ENCODE assay signal across 13 mouse cellular contexts in the genomic region with DNA sequence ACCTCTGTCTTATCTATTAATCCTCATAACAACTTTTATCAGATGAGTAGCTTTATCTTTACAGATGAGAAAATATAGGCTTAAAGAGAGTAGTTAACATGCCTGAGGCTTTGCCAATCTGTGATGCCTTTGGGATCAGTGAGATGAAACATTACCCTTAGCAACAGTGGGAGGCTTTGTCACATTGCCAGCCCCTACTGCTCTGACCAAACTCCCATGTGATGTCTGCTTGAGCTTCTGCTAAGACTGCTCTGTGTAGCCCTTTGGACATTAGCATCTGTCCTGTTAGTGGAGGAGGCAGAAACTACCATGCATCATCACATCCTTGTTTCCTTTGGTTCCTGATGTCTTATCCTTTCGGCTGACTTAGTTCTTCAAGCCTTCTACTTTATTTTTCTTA. TPM values are rescaled to one million over a fixed set of nuclear protein-coding genes. Genes with fewer than 3 reads are reported as not detected.
A peak's percentile ranks its signal among the peaks of the same experiment; 100 is the strongest.
DNase-seq lines count a peak whose midpoint lies in the region; ATAC-seq and TF ChIP-seq lines count a peak whose summit lies in the region.
"Had no signal": no experiment of that assay in that cellular context is flagged by ENCODE, and none has a peak within 500 bp of the region (broad histone marks: within the 10 kb centered on the region; RNA-seq: fewer than 3 reads in every experiment).

No protein-coding gene starts in this region.

- H3K9me3 ChIP-seq in forebrain, embryonic 14.5 days (replicated peaks; ENCODE audit: control insufficient read depth, low read length), result no peaks in the 10 kb centered on the region
- H3K9me3 ChIP-seq in forebrain, embryonic 11.5 days (ENCODE audit: control insufficient read depth, low read length), result no peaks in the 10 kb centered on the region
- no peaks in the 10 kb centered on the region for H3K9me3 ChIP-seq in stomach, postnatal 0 days (ENCODE audit: control insufficient read depth, low read length)
- H3K9me3 ChIP-seq: liver, embryonic 12.5 days; megakaryocyte, embryonic 14.5 days; neural tube, embryonic 12.5 days had no signal

- no peak overlapping the region for H3K4me3 ChIP-seq in forebrain, embryonic 14.5 days (ENCODE audit: low read depth, low read length)
- no peak overlapping the region for H3K4me3 ChIP-seq in forebrain, embryonic 11.5 days (ENCODE audit: low read depth, low read length)
- no peak overlapping the region for H3K4me3 ChIP-seq in stomach, postnatal 0 days (ENCODE audit: low read depth, low read length)
- H3K4me3 ChIP-seq: liver, embryonic 12.5 days; megakaryocyte, embryonic 14.5 days; neural tube, embryonic 12.5 days had no signal

- 92% methylated on average over 1 of the region's 1 CpGs for WGBS in forebrain, embryonic 14.5 days
- 97% methylated on average over 1 of the region's 1 CpGs for WGBS in forebrain, embryonic 11.5 days
- WGBS in stomach, postnatal 0 days, result 88% methylated on average over 1 of the region's 1 CpGs

- H3K9ac ChIP-seq in forebrain, embryonic 14.5 days (ENCODE audit: low read length), result no peak overlapping the region
- no peak overlapping the region for H3K9ac ChIP-seq in forebrain, embryonic 11.5 days (ENCODE audit: low read length)
- H3K9ac ChIP-seq in stomach, postnatal 0 days (ENCODE audit: low read length), result no peak overlapping the region
- H3K9ac ChIP-seq: liver, embryonic 12.5 days; neural tube, embryonic 12.5 days had no signal

- no peak for TF ChIP-seq EP300 in stomach, postnatal 0 days (optimal IDR thresholded peaks at IDR 0.05)

- no peaks in the 10 kb centered on the region for H3K27me3 ChIP-seq in forebrain, embryonic 14.5 days (replicated peaks; ENCODE audit: control insufficient read depth, insufficient read depth, low read length)
- H3K27me3 ChIP-seq in forebrain, embryonic 11.5 days (ENCODE audit: control insufficient read depth, insufficient read depth, low read length), result no peaks in the 10 kb centered on the region
- no peaks in the 10 kb centered on the region for H3K27me3 ChIP-seq in stomach, postnatal 0 days (ENCODE audit: control insufficient read depth, insufficient read depth, low read length)
- H3K27me3 ChIP-seq: CH12.LX; liver, embryonic 12.5 days; neural tube, embryonic 12.5 days had no signal

- no peak overlapping the region for H3K4me2 ChIP-seq in forebrain, embryonic 14.5 days (ENCODE audit: low read length)
- no peak overlapping the region for H3K4me2 ChIP-seq in forebrain, embryonic 11.5 days (ENCODE audit: low read depth, low read length, severe bottlenecking)
- no peak overlapping the region for H3K4me2 ChIP-seq in stomach, postnatal 0 days (replicated peaks; ENCODE audit: low read depth)
- H3K4me2 ChIP-seq: neural tube, embryonic 12.5 days had no signal

- no peak for TF ChIP-seq CTCF in stomach, postnatal 0 days (IDR thresholded peaks at IDR 0.05; ENCODE audit: low read depth)

- no peak for ATAC-seq in forebrain, embryonic 14.5 days
- no peak for ATAC-seq in forebrain, embryonic 11.5 days (replicated peaks; ENCODE audit: low FRiP score)
- ATAC-seq in stomach, postnatal 0 days (ENCODE audit: low FRiP score, low TSS enrichment), result no peak
- ATAC-seq: liver, embryonic 12.5 days had no signal

- no peaks in the 10 kb centered on the region for H3K36me3 ChIP-seq in forebrain, embryonic 14.5 days (ENCODE audit: control insufficient read depth, insufficient read depth, low read length)
- H3K36me3 ChIP-seq in forebrain, embryonic 11.5 days (ENCODE audit: control insufficient read depth, insufficient read depth, low read length), result no peaks in the 10 kb centered on the region
- H3K36me3 ChIP-seq in stomach, postnatal 0 days (ENCODE audit: control insufficient read depth, insufficient read depth, low read length), result no peaks in the 10 kb centered on the region
- H3K36me3 ChIP-seq: liver, embryonic 12.5 days; neural tube, embryonic 12.5 days had no signal

- no peaks in the 10 kb centered on the region for H3K4me1 ChIP-seq in forebrain, embryonic 14.5 days (ENCODE audit: control insufficient read depth, insufficient read depth, low read length)
- no peaks in the 10 kb centered on the region for H3K4me1 ChIP-seq in forebrain, embryonic 11.5 days (replicated peaks; ENCODE audit: control insufficient read depth, insufficient read depth, low read length)
- no peaks in the 10 kb centered on the region for H3K4me1 ChIP-seq in stomach, postnatal 0 days (replicated peaks; ENCODE audit: control insufficient read depth, insufficient read depth)
- H3K4me1 ChIP-seq: neural tube, embryonic 12.5 days had no signal

- peak; percentile 21 for DNase-seq in forebrain, embryonic 14.5 days (ENCODE audit: low spot score)
- DNase-seq in forebrain, embryonic 11.5 days (ENCODE audit: low spot score), result no peak
- DNase-seq in layer of hippocampus, adult 11-12 months (ENCODE audit: low spot score), result peak; percentile 61
- DNase-seq in layer of hippocampus, adult 9-10 months (ENCODE audit: low spot score), result no peak
- peak; percentile 32 for DNase-seq in Muller cell, postnatal 12 days (ENCODE audit: inconsistent ontology term)
- peak; percentile 93 for DNase-seq in kidney, adult 9 months
- no peak for DNase-seq in stomach, postnatal 0 days (ENCODE audit: low spot score)
- DNase-seq: cerebellum, adult 9-11 months; right cerebral cortex, postnatal 25 days had no signal

- H3K27ac ChIP-seq in forebrain, embryonic 14.5 days (ENCODE audit: low read depth, low read length), result no peak overlapping the region
- no peak overlapping the region for H3K27ac ChIP-seq in forebrain, embryonic 11.5 days (ENCODE audit: low read depth, low read length)
- no peak overlapping the region for H3K27ac ChIP-seq in stomach, postnatal 0 days (replicated peaks)
- H3K27ac ChIP-seq: liver, embryonic 12.5 days; neural tube, embryonic 12.5 days had no signal

RNA-seq across cellular contexts. Expression of a gene that starts 7.8 kb away (rescaled TPM):
- polyA plus RNA-seq in forebrain, embryonic 14.5 days (2014; fragmentation: Nextera tagmentation; extraction: Ambion mirVana), result 8.6 and 11.5 TPM in 2 replicates
- 16.7 and 19.1 TPM in 2 replicates for polyA plus RNA-seq in forebrain, embryonic 11.5 days (2014; fragmentation: Nextera tagmentation; extraction: Ambion mirVana)
- polyA plus RNA-seq in stomach, postnatal 0 days (2015; fragmentation: Nextera tagmentation; extraction: Ambion mirVana), result 51.9 and 54.6 TPM in 2 replicates

RNA-seq across cellular contexts. Expression of a gene that starts 40.3 kb away (rescaled TPM):
- polyA plus RNA-seq in forebrain, embryonic 14.5 days (2014; fragmentation: Nextera tagmentation; extraction: Ambion mirVana), result 9.7 and 10.4 TPM in 2 replicates
- 72.8 and 78.2 TPM in 2 replicates for polyA plus RNA-seq in forebrain, embryonic 11.5 days (2014; fragmentation: Nextera tagmentation; extraction: Ambion mirVana)
- 10.8 and 14.1 TPM in 2 replicates for polyA plus RNA-seq in stomach, postnatal 0 days (2015; fragmentation: Nextera tagmentation; extraction: Ambion mirVana)

Comparison
In these comparisons a context has a peak if more than half of its experiments do, and no peak if none do; other contexts are left out.
1. DNase-seq: peak in forebrain, embryonic 14.5 days (single experiment), layer of hippocampus, adult 11-12 months (single experiment), Muller cell, postnatal 12 days (single experiment) and kidney, adult 9 months (single experiment); none in forebrain, embryonic 11.5 days (single experiment), layer of hippocampus, adult 9-10 months (single experiment) and stomach, postnatal 0 days (single experiment).